Mouse (Mus musculus) embryonic facial prominence, embryonic 14.5 days (tissue): ENCODE data around the gene Myoc. TPM values are rescaled to one million over a fixed set of nuclear protein-coding genes. Genes with fewer than 3 reads are reported as not detected.
A peak's percentile ranks its signal among the peaks of the same experiment; 100 is the strongest.

Source experiments
- ATAC-seq: fragments of 200-750 bp; cut with Nextera tagmentation; 2 replicates; pipeline ENCODE4 v1.8.0; 2017; ENCODE audit warnings: low read depth, moderate number of reproducible peaks, moderate TSS enrichment
- DNase-seq: peaks from one replicate; pipeline ENCODE4 v3.0.0-alpha.2; 2015; ENCODE audit warnings: low spot score
- H3K27ac ChIP-seq: fragments of 300-500 bp; sonication (generic); replicated peaks from 2 replicates; pipeline ENCODE4 v1.5.1; 2014; ENCODE audit warnings: low read depth, mild to moderate bottlenecking, low read length, moderate library complexity
- H3K27me3 ChIP-seq: fragments of 300-500 bp; sonication (generic); replicated peaks from 2 replicates; pipeline ENCODE4 v1.6.1; 2014; ENCODE audit warnings: low read length; ENCODE audit not compliant: control insufficient read depth, insufficient read depth
- H3K36me3 ChIP-seq: fragments of 300-500 bp; sonication (generic); 2 replicates; pipeline ENCODE4 v1.6.1; 2014; ENCODE audit warnings: low read length, mixed read lengths; ENCODE audit not compliant: control insufficient read depth, insufficient read depth
- H3K4me1 ChIP-seq: fragments of 300-500 bp; sonication (generic); 2 replicates; pipeline ENCODE4 v1.6.1; 2014; ENCODE audit warnings: antibody characterized with exemption, low read length; ENCODE audit not compliant: control insufficient read depth, insufficient read depth
- H3K4me2 ChIP-seq: fragments of 300-500 bp; sonication (generic); 2 replicates; pipeline ENCODE4 v1.6.1; 2014; ENCODE audit warnings: low read depth, mild to moderate bottlenecking, low read length, moderate library complexity, mixed read lengths
- H3K4me3 ChIP-seq: fragments of 300-500 bp; sonication (generic); 2 replicates; pipeline ENCODE4 v1.5.1; 2014; ENCODE audit warnings: low read depth, mild to moderate bottlenecking, low read length
- H3K9ac ChIP-seq: fragments of 300-500 bp; sonication (generic); 2 replicates; pipeline ENCODE4 v1.6.1; 2014; ENCODE audit warnings: low read depth, mild to moderate bottlenecking, low read length, moderate library complexity, mixed read lengths
- H3K9me3 ChIP-seq: fragments of 300-500 bp; sonication (generic); 2 replicates; pipeline ENCODE4 v1.6.1; 2016; ENCODE audit warnings: low read length; ENCODE audit not compliant: control insufficient read depth
- WGBS: fragments of 180-500 bp; shearing (Covaris S2); extraction: QIAGEN DNeasy Blood & Tissue Kit; methylation state at CpG from one replicate; pipeline ENCODE4 v1.1.7; 2014; 5-methylcytosine and 5-hydroxymethylcytosine counted together
- polyA plus RNA-seq: library from polyadenylated mRNA; unstranded; fragments of >200 nt; fragmentation: Nextera tagmentation; extraction: Ambion mirVana; gene quantifications from 2 replicates; pipeline ENCODE4 v1.2.1, GENCODE M21; 2014

Gene Myoc
- polyA plus RNA-seq = 0.26 TPM in 1 of 2 replicates, not detected in the other

- ATAC-seq = no peak
- Histone ChIP-seq H3K4me2 (no peak within 1 kb of the TSS), H3K9me3 (peaks cover 5% of the 10 kb centered on the region; the same call in 1 of the 2 replicates), H3K4me1 (no peaks in the 10 kb centered on the region), H3K4me3 (no peak within 1 kb of the TSS), H3K27me3 (no peaks in the 10 kb centered on the region), H3K9ac (no peak within 1 kb of the TSS), H3K36me3 (no peaks in the 10 kb centered on the region), H3K27ac (no peak within 1 kb of the TSS)
- DNase-seq = no peak
- 82% methylated on average over 10 of the region's 10 CpGs for WGBS
These were observed at the start of gene Myoc for GRCm38 (mm10) chr1:162639051-162639750. TSS of gene Myoc (plus strand) at chr1:162639155.

GRCm38 (mm10) chr1:162589443-162589842 lies 49.5 kb upstream of the Myoc start:
- Histone ChIP-seq H3K36me3 (peaks cover 49% of the 10 kb centered on the region; the same call in 1 of the 2 replicates), H3K27ac (no peak overlapping the region), H3K27me3 (no peaks in the 10 kb centered on the region), H3K4me3 (no peak overlapping the region), H3K4me1 (no peaks in the 10 kb centered on the region), H3K9ac (no peak overlapping the region), H3K4me2 (no peak overlapping the region), H3K9me3 (no peaks in the 10 kb centered on the region)
- ATAC-seq (peak; percentile 50; the same call in 1 of the 2 replicates), DNase-seq (peak; percentile 24)
- WGBS = 13% methylated on average over 9 of the region's 9 CpGs

GRCm38 (mm10) chr1:162590415-162590997 lies 48.4 kb upstream of the Myoc start:
- H3K4me3 ChIP-seq = no peak overlapping the region
- no peak overlapping the region for H3K4me2 ChIP-seq
- H3K36me3 ChIP-seq = peaks cover 50% of the 10 kb centered on the region
- H3K27me3 ChIP-seq = no peaks in the 10 kb centered on the region
- ATAC-seq = no peak
- 76% methylated on average over 8 of the region's 8 CpGs for WGBS
- H3K4me1 ChIP-seq = no peaks in the 10 kb centered on the region
- no peak for DNase-seq
- no peak overlapping the region for H3K9ac ChIP-seq
- H3K9me3 ChIP-seq = no peaks in the 10 kb centered on the region
- H3K27ac ChIP-seq = no peak overlapping the region

GRCm38 (mm10) chr1:162597379-162598102 lies 41.4 kb upstream of the Myoc start:
- DNase-seq (no peak), ATAC-seq (no peak)
- no peaks in the 10 kb centered on the region for H3K4me1 ChIP-seq
- peaks cover 54% of the 10 kb centered on the region for H3K36me3 ChIP-seq
- WGBS = 84% methylated on average over 3 of the region's 3 CpGs
- H3K27me3 ChIP-seq = no peaks in the 10 kb centered on the region
- no peak overlapping the region for H3K9ac ChIP-seq
- no peak overlapping the region for H3K27ac ChIP-seq
- no peak overlapping the region for H3K4me3 ChIP-seq
- no peak overlapping the region for H3K4me2 ChIP-seq
- H3K9me3 ChIP-seq = no peaks in the 10 kb centered on the region

- ATAC-seq (no peak), DNase-seq (no peak)
- Histone ChIP-seq H3K9ac (no peak overlapping the region), H3K36me3 (peaks cover 49% of the 10 kb centered on the region), H3K27me3 (no peaks in the 10 kb centered on the region), H3K4me3 (no peak overlapping the region), H3K4me1 (no peaks in the 10 kb centered on the region), H3K9me3 (no peaks in the 10 kb centered on the region), H3K27ac (no peak overlapping the region), H3K4me2 (no peak overlapping the region)
- WGBS = 86% methylated on average over 5 of the region's 5 CpGs
These were observed 39.3 kb upstream of the Myoc start for GRCm38 (mm10) chr1:162599617-162600016.

GRCm38 (mm10) chr1:162601288-162601687 lies 37.7 kb upstream of the Myoc start:
- WGBS = 82% methylated on average over 4 of the region's 4 CpGs
- peaks cover 37% of the 10 kb centered on the region for H3K36me3 ChIP-seq
- ATAC-seq = peak; percentile 62; the same call in 1 of the 2 replicates

GRCm38 (mm10) chr1:162608127-162608526 lies 30.8 kb upstream of the Myoc start:
- H3K4me1 ChIP-seq = no peaks in the 10 kb centered on the region
- 21% methylated on average over 1 of the region's 1 CpGs for WGBS
- no peak for DNase-seq
- no peak overlapping the region for H3K4me3 ChIP-seq
- no peak overlapping the region for H3K9ac ChIP-seq
- no peaks in the 10 kb centered on the region for H3K9me3 ChIP-seq
- H3K27ac ChIP-seq = no peak overlapping the region
- no peak for ATAC-seq
- H3K36me3 ChIP-seq = no peaks in the 10 kb centered on the region
- no peaks in the 10 kb centered on the region for H3K27me3 ChIP-seq
- H3K4me2 ChIP-seq = no peak overlapping the region

More at GRCm38 (mm10) chr1:162601288-162601687, 37.7 kb upstream of the Myoc start:
- Histone ChIP-seq H3K4me2 (no peak overlapping the region), H3K4me1 (no peaks in the 10 kb centered on the region), H3K27me3 (no peaks in the 10 kb centered on the region), H3K27ac (no peak overlapping the region), H3K9me3 (no peaks in the 10 kb centered on the region), H3K9ac (no peak overlapping the region), H3K4me3 (no peak overlapping the region)
- no peak for DNase-seq

GRCm38 (mm10) chr1:162609633-162610250 lies 29.2 kb upstream of the Myoc start:
- Histone ChIP-seq H3K27ac (no peak overlapping the region), H3K36me3 (no peaks in the 10 kb centered on the region), H3K9me3 (no peaks in the 10 kb centered on the region), H3K9ac (no peak overlapping the region), H3K4me3 (no peak overlapping the region), H3K4me2 (no peak overlapping the region), H3K4me1 (no peaks in the 10 kb centered on the region), H3K27me3 (no peaks in the 10 kb centered on the region)
- WGBS = 33% methylated on average over 9 of the region's 9 CpGs
- DNase-seq (peak; percentile 40), ATAC-seq (peak; percentile 67; the same call in 1 of the 2 replicates)
